Mouse (Mus musculus) hindbrain, embryonic 14.5 days (tissue): ENCODE results near the gene Srebf2. TPM values are rescaled to one million over a fixed set of nuclear protein-coding genes. Genes with fewer than 3 reads are reported as not detected.
A peak's percentile ranks its signal among the peaks of the same experiment; 100 is the strongest.

Experiments used
- ATAC-seq: fragments of 200-750 bp; cut with Nextera tagmentation; 2 replicates; pipeline ENCODE4 v1.8.0; 2017; ENCODE audit warnings: moderate number of reproducible peaks, mild to moderate bottlenecking, moderate TSS enrichment, moderate library complexity; ENCODE audit not compliant: low FRiP score
- DNase-seq: peaks from one replicate; pipeline ENCODE4 v3.0.0-alpha.2; 2015; ENCODE audit warnings: low spot score
- H3K27ac ChIP-seq: fragments of 300-500 bp; sonication (generic); 2 replicates; pipeline ENCODE4 v1.5.1; 2014; ENCODE audit warnings: mild to moderate bottlenecking, moderate library complexity
- H3K27me3 ChIP-seq: fragments of 300-500 bp; sonication (generic); 2 replicates; pipeline ENCODE4 v1.6.1; 2014; ENCODE audit warnings: mild to moderate bottlenecking, low read length, mixed read lengths; ENCODE audit not compliant: control insufficient read depth, insufficient read depth
- H3K36me3 ChIP-seq: fragments of 300-500 bp; sonication (generic); replicated peaks from 2 replicates; pipeline ENCODE4 v1.6.1; 2014; ENCODE audit not compliant: control insufficient read depth, insufficient read depth
- H3K4me1 ChIP-seq: fragments of 300-500 bp; sonication (generic); replicated peaks from 2 replicates; pipeline ENCODE4 v1.6.1; 2014; ENCODE audit warnings: antibody characterized with exemption, low read length, mixed read lengths; ENCODE audit not compliant: control insufficient read depth, insufficient read depth
- H3K4me2 ChIP-seq: fragments of 300-500 bp; sonication (generic); replicated peaks from 2 replicates; pipeline ENCODE4 v1.6.1; 2014; ENCODE audit warnings: mild to moderate bottlenecking, moderate library complexity
- H3K4me3 ChIP-seq: fragments of 300-500 bp; sonication (generic); replicated peaks from 2 replicates; pipeline ENCODE4 v1.5.1; 2014; ENCODE audit warnings: mild to moderate bottlenecking, low read length
- H3K9ac ChIP-seq: fragments of 300-500 bp; sonication (generic); 2 replicates; pipeline ENCODE4 v1.6.1; 2014
- H3K9me3 ChIP-seq: fragments of 300-500 bp; sonication (generic); 2 replicates; pipeline ENCODE4 v1.6.1; 2016; ENCODE audit warnings: low read length; ENCODE audit not compliant: control insufficient read depth
- WGBS: fragments of 180-500 bp; shearing (Covaris S2); extraction: QIAGEN DNeasy Blood & Tissue Kit; methylation state at CpG from one replicate; pipeline ENCODE4 v1.1.7; 2014; 5-methylcytosine and 5-hydroxymethylcytosine counted together
- polyA plus RNA-seq: library from polyadenylated mRNA; unstranded; fragments of >200 nt; fragmentation: Nextera tagmentation; extraction: Ambion mirVana; gene quantifications from 2 replicates; pipeline ENCODE4 v1.2.1, GENCODE M21; 2014

Gene Srebf2
- polyA plus RNA-seq, 1 experiment from 2014 or later: 154 TPM

DNA sequence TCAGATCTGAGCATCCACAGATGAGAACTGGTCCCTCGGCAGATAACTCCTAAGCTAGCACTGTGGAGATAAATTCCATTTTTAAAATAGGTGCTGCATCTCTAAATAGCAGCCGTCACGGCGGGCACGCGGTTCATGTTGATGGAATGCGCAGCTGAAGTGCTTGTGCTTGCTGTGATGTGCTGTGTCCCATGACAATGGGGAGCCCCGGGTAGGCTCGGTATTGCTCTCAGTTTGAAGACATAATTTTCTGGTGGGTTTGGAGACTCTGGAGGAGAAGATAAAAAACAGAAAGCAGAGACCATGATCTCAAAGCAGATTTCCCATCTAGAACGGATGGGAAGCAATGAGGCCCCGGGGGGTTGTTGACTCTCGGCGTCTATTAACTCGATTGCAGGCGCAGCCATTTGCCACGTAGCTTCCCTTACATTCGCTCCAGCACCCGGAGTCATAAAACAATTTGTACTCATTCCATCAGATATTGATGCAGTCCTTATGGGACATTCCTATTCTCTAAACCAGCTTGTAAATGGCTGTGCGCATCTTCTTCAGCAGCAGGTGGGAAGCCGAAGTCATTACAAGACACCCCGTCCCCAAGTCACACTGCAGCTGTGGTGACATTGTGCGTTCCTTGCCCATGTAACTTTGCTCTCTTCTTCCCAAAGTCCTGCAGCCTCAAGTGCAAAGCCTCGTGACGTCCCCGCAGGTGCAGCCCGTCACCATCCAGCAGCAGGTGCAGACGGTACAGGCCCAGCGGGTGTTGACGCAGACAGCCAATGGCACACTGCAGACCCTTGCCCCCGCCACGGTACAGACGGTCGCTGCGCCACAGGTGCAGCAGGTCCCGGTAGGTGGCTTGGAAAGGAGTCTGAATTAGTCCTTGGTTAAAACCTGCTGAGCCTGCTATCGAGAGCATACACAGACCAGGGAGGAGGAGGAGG is 23.7 kb downstream of the Srebf2 start:
- Histone ChIP-seq H3K27me3 (no peaks in the 10 kb centered on the region), H3K36me3 (peaks cover 61% of the 10 kb centered on the region), H3K4me2 (no peak overlapping the region), H3K9ac (no peak overlapping the region), H3K9me3 (no peaks in the 10 kb centered on the region), H3K4me3 (no peak overlapping the region), H3K27ac (peak overlapping the region; percentile 27; the same call in 1 of the 2 replicates), H3K4me1 (peaks cover 25% of the 10 kb centered on the region)
- 70% methylated on average over 36 of the region's 36 CpGs for WGBS
- ATAC-seq (peak; percentile 66), DNase-seq (peak; percentile 56)

DNA sequence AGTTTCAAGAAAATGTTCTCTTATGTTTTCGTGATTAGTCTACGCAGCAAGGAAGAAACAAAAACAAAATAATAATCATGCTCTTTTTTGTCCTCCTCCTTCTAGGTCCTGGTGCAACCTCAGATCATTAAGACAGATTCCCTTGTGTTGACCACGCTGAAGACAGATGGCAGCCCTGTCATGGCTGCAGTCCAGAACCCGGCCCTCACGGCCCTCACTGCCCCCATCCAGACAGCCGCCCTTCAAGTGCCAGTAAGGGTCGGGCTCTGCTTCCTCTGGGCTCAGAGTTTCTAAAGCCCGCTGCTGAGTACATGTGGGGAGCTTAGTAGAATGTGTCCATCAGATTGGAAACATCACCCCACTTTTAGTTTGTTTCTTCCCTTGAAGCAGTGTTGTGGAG is 25.7 kb downstream of the Srebf2 start:
- Histone ChIP-seq H3K9me3 (no peaks in the 10 kb centered on the region), H3K4me2 (no peak overlapping the region), H3K4me1 (peaks cover 8% of the 10 kb centered on the region), H3K36me3 (peaks cover 80% of the 10 kb centered on the region), H3K27me3 (no peaks in the 10 kb centered on the region), H3K4me3 (no peak overlapping the region), H3K9ac (no peak overlapping the region), H3K27ac (no peak overlapping the region)
- 81% methylated on average over 8 of the region's 8 CpGs for WGBS
- DNase-seq (no peak), ATAC-seq (no peak)

DNA sequence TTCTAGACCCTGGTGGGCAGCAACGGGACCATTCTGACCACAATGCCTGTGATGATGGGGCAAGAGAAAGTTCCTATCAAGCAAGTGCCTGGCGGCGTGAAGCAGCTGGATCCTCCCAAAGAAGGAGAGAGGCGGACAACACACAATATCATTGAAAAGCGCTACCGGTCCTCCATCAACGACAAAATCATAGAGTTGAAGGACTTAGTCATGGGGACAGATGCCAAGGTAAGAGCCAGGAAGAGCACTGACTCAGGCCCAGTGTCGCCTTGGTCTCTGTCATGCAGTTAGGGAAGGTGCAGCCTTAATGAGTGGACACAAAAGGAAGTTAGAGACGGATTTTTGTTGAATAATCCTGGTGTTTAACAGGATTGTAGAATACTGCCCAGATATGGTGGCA is 28.1 kb downstream of the Srebf2 start:
- Histone ChIP-seq H3K4me2 (no peak overlapping the region), H3K9ac (no peak overlapping the region), H3K27ac (no peak overlapping the region), H3K9me3 (no peaks in the 10 kb centered on the region), H3K27me3 (no peaks in the 10 kb centered on the region), H3K4me1 (no peaks in the 10 kb centered on the region), H3K36me3 (peaks cover 99% of the 10 kb centered on the region), H3K4me3 (no peak overlapping the region)
- ATAC-seq (no peak), DNase-seq (no peak)
- WGBS: 95% methylated on average over 9 of the region's 9 CpGs

DNA sequence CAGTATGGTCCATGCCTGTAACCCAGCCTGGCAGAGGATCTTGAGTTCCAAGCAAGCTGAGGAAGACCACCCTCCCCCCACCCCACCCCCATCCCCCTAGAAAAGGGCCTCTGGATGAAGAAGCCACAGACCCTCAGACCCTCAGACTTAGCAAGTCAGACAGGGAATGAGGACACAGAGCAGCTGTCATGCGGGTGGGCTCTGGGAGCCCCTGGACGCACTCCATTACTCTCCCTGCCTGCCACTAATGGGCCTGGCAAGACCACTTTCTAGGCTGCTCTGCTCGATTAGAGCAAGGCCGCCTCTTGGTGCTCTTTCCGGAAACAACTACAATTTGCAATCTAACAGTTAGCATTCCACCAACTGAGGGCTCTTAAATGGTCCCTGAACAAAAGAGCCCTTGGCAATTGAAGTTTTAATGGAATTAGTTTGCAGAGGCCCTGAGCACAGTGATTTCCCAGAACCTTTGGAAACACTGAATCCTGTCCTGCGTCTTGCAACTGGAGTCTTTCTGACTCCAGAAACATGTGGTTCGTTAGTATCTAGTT is 30.8 kb downstream of the Srebf2 start:
- DNase-seq: no peak
- H3K4me3 ChIP-seq: no peak overlapping the region
- no peaks in the 10 kb centered on the region for H3K9me3 ChIP-seq
- peaks cover 99% of the 10 kb centered on the region for H3K36me3 ChIP-seq
- H3K4me2 ChIP-seq: no peak overlapping the region
- ATAC-seq: no peak
- H3K9ac ChIP-seq: no peak overlapping the region
- H3K27me3 ChIP-seq: no peaks in the 10 kb centered on the region
- 86% methylated on average over 7 of the region's 7 CpGs for WGBS
- H3K4me1 ChIP-seq: no peaks in the 10 kb centered on the region
- 0 out of 2 replicates have a peak overlapping the region, but pooled peaks have one; percentile 9 for H3K27ac ChIP-seq

DNA sequence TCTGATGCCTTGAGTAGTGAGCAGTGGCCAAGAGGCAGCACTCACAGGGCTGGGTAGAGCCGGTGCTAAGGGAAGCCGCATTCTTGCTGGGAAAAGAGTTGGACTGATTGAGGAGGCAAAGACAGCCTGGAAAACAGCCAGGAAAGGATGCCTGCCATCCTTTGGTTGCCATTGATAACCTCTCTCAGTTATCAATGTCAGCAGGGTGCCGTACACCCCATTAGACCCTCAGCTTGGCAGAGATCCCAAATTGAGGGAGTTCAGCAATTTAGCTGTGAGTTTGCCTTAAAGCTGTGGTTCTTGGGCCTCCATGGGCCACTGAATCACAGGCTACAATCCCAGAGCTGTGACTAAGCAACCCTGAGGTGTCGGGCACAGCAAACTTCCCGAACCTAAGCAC is 34.1 kb downstream of the Srebf2 start:
- 82% methylated on average over 5 of the region's 5 CpGs for WGBS

DNA sequence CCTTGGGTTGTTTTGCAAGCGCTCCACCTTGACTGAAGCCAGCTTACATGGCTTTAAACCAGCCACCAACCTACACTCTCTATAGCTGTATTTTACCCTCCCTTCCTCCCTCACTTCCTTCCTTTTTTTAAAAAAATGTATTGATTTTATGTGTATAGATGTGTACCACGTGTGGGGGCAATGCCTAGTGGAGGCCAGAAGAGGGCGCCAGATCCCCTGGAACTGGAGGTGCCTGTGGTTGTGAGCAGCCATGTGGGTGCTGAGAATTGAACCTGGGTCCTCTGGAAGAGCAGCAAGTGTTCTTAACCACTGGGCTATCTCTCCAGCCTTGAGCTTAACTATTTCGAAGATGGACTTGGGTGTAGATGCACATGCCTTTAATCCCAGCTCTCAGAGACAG is 35.3 kb downstream of the Srebf2 start:
- Histone ChIP-seq H3K4me3 (no peak overlapping the region), H3K9ac (no peak overlapping the region), H3K27ac (no peak overlapping the region), H3K27me3 (no peaks in the 10 kb centered on the region), H3K9me3 (no peaks in the 10 kb centered on the region), H3K4me1 (no peaks in the 10 kb centered on the region), H3K36me3 (peaks cover 100% of the 10 kb centered on the region), H3K4me2 (no peak overlapping the region)
- ATAC-seq (no peak), DNase-seq (no peak)
- WGBS: 100% methylated on average over 4 of the region's 4 CpGs

More for the DNA sequence above, 34.1 kb downstream of the Srebf2 start:
- ATAC-seq (no peak), DNase-seq (no peak)
- Histone ChIP-seq H3K9me3 (no peaks in the 10 kb centered on the region), H3K27ac (no peak overlapping the region), H3K4me3 (no peak overlapping the region), H3K4me1 (no peaks in the 10 kb centered on the region), H3K27me3 (no peaks in the 10 kb centered on the region), H3K9ac (no peak overlapping the region), H3K36me3 (peaks cover 100% of the 10 kb centered on the region), H3K4me2 (no peak overlapping the region)

DNA sequence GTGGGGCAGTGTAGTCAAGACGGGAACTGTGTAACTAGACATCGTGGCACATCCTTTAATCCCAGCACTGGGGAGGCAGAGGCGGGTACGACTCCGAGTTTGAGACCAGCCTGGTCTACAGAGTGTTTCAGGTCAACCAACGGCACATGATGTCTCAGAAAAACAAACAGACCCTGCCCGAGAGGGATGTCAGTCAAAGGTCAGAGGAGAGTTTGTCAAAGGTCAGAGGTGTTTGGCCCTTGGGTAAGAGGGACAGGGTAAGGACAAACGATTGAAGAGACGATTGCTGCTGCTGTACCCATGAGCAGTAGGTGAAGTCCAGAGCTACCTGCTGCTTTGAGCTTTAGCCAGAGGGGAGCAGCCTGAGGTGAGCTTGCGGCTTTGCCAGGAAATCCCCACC is 36.6 kb downstream of the Srebf2 start:
- H3K9ac ChIP-seq: no peak overlapping the region

DNA sequence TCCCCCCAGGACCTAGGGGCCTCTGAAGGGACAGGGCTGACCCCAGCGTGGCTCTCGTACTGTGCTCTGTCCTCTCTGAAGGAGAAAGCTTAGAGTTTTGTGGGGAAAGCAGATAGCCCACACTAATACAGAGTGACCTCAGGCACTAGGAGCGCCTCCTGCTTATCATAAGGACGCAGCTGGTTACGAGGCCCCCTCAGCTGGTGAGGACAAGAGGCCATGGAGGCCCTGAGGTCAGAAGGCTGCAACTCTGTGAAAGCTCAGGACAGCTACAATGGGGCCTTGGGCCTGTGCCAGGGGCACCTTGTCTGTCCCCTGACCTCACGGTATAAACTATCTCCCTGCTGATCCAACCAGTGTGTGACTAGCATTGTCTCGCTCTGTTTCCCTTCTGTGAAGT is 37.2 kb downstream of the Srebf2 start:
- no peak overlapping the region for H3K27ac ChIP-seq
- H3K27me3 ChIP-seq: no peaks in the 10 kb centered on the region
- ATAC-seq (no peak), DNase-seq (no peak)
- no peak overlapping the region for H3K4me3 ChIP-seq
- peaks cover 99% of the 10 kb centered on the region for H3K36me3 ChIP-seq
- no peaks in the 10 kb centered on the region for H3K4me1 ChIP-seq
- H3K4me2 ChIP-seq: no peak overlapping the region
- 77% methylated on average over 7 of the region's 7 CpGs for WGBS
- no peak overlapping the region for H3K9ac ChIP-seq
- H3K9me3 ChIP-seq: no peaks in the 10 kb centered on the region

More for the DNA sequence above, 36.6 kb downstream of the Srebf2 start:
- WGBS: 80% methylated on average over 10 of the region's 10 CpGs
- H3K4me3 ChIP-seq: no peak overlapping the region
- no peak overlapping the region for H3K27ac ChIP-seq
- ATAC-seq: no peak
- no peak for DNase-seq
- H3K9me3 ChIP-seq: no peaks in the 10 kb centered on the region
- no peak overlapping the region for H3K4me2 ChIP-seq
- H3K4me1 ChIP-seq: no peaks in the 10 kb centered on the region
- no peaks in the 10 kb centered on the region for H3K27me3 ChIP-seq
- H3K36me3 ChIP-seq: peaks cover 99% of the 10 kb centered on the region

DNA sequence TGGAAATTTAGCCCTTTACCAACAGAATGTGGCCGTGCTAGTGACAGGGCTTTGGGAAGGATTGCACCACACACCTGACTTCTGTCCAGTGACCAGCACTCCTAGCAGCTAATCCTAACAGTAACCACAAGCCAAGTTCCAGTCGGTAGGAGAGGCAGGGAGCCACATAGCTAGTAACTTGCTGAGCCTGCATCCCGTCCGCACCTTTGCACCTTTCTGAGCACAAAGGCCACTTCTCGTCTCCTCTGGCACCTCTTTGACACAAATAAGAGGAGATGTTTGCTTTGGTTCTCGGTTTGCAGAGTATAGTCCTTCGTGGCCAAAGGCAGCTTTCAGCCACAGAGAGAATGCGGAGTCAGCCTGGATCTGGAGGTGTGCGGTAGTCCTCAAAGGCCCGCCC is 37.7 kb downstream of the Srebf2 start:
- no peaks in the 10 kb centered on the region for H3K27me3 ChIP-seq
- no peak overlapping the region for H3K4me2 ChIP-seq
- ATAC-seq (no peak), DNase-seq (no peak)
- no peak overlapping the region for H3K9ac ChIP-seq
- peaks cover 99% of the 10 kb centered on the region for H3K36me3 ChIP-seq
- WGBS: 92% methylated on average over 10 of the region's 10 CpGs
- H3K9me3 ChIP-seq: no peaks in the 10 kb centered on the region
- no peaks in the 10 kb centered on the region for H3K4me1 ChIP-seq
- H3K4me3 ChIP-seq: no peak overlapping the region
- H3K27ac ChIP-seq: no peak overlapping the region
